Mouse (Mus musculus) bone marrow, adult 2 months (tissue): ENCODE results near the gene Mogs. TPM values are rescaled to one million over a fixed set of nuclear protein-coding genes. Genes with fewer than 3 reads are reported as not detected.

Experiments used
- H3K27ac ChIP-seq: fragments of 200-500 bp; 2 replicates; pipeline ENCODE4 v1.5.1; 2012; ENCODE audit warnings: low read depth, mild to moderate bottlenecking, control low read depth, inconsistent platforms, low read length; ENCODE audit not compliant: control insufficient read depth, poor library complexity, insufficient read depth
- H3K4me1 ChIP-seq: fragments of 200-500 bp; 2 replicates; pipeline ENCODE4 v1.6.1; 2011; ENCODE audit warnings: low read length; ENCODE audit not compliant: control insufficient read depth, insufficient read depth
- H3K4me3 ChIP-seq: fragments of 200-500 bp; replicated peaks from 2 replicates; pipeline ENCODE3; 2011; ENCODE audit warnings: mild to moderate bottlenecking, low read depth, low read length, control low read depth; ENCODE audit not compliant: control insufficient read depth
- CTCF ChIP-seq: fragments of 200-500 bp; IDR thresholded peaks from 2 replicates; pipeline ENCODE4 v1.5.1; 2011; ENCODE audit warnings: low read length, control low read depth; ENCODE audit not compliant: control insufficient read depth, insufficient read depth
- POLR2A ChIP-seq: fragments of 200-500 bp; IDR thresholded peaks from 2 replicates; pipeline ENCODE4 v1.6.1; 2011; ENCODE audit warnings: low read depth, mild to moderate bottlenecking, control low read depth, low read length, borderline replicate concordance; ENCODE audit not compliant: control insufficient read depth
- WGBS: fragments of 180-500 bp; shearing (Covaris S2); methylation state at CpG from one replicate; pipeline ENCODE4 v1.1.7; 2018; 5-methylcytosine and 5-hydroxymethylcytosine counted together
- polyA plus RNA-seq: library from polyadenylated mRNA; stranded (reverse); fragments of >200 nt; gene quantifications from 2 replicates; pipeline ENCODE4 v1.2.4, GENCODE M21; 2011; ENCODE audit warnings: low replicate concordance; ENCODE audit not compliant: missing spikeins, insufficient read depth, insufficient read length

Mogs gene
- polyA plus RNA-seq, 1 experiment = 29.6 TPM

DNA sequence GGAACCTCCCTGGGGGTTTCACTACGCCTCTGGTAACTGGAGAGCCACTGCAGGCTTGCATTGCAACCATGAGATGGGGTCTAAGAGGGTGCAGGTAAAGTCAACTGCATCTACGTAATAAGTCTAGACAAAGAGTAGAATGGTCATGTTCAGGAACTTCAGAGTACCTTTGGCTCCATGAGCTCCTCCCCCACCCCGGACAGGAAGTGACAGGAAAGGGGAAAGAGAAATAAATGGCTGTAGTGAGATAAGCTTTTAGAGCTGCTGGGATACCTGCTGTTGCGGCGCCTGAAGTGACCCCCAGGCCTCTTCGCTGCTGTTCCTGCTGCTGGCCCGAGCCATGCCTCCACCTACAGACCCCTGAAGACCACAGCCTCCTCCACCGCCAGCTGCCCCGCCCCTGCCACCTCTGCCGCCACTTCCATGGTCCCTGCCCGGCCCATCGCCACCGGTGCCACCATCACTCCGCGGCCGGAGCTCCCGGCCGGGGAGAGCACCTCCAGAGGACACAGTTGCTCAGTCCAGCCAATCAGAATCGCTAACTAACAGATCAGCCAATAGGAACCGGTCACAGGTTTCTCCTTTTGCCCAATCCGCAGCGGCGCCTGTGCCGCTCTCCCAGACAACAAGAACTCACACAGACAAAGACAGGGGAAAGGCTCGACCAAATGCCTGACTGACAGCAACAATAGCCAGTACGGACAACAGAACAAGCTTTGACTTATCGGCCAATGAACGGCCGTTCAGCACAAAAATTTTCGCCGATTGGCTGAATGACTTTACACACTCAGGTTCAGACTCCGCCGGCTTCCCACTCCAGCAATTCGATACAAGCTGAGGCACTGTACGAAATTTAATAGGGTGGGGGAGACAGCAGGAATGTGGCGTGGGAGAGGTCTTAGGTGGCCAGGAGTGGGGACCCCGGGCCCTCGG lies 5.9 kb downstream of the Mogs start, which contains the start of gene Wbp1:
TSS of gene Wbp1 (minus strand) at position 630 of the 933 bp plus-strand sequence.
- peaks cover 3% of the 10 kb centered on the region; the same call in 1 of the 2 replicates for H3K4me1 ChIP-seq
- WGBS = 1% methylated on average over 38 of the region's 38 CpGs
- H3K4me3 ChIP-seq = peak within 1 kb of the TSS; percentile 80
- no peak for TF ChIP-seq CTCF
- TF ChIP-seq POLR2A = peak; percentile 96
- peak within 1 kb of the TSS; percentile 89 for H3K27ac ChIP-seq

GRCm38 (mm10) chr6:83121863-83122710 lies 6.8 kb downstream of the Mogs start:
- peak; percentile 10; the same call in 1 of the 2 replicates for TF ChIP-seq POLR2A
- no peak for TF ChIP-seq CTCF
- peak overlapping the region; percentile 62 for H3K4me3 ChIP-seq
- WGBS = 5% methylated on average over 52 of the region's 52 CpGs
- peaks cover 3% of the 10 kb centered on the region; the same call in 1 of the 2 replicates for H3K4me1 ChIP-seq
- peak overlapping the region; percentile 89 for H3K27ac ChIP-seq

DNA sequence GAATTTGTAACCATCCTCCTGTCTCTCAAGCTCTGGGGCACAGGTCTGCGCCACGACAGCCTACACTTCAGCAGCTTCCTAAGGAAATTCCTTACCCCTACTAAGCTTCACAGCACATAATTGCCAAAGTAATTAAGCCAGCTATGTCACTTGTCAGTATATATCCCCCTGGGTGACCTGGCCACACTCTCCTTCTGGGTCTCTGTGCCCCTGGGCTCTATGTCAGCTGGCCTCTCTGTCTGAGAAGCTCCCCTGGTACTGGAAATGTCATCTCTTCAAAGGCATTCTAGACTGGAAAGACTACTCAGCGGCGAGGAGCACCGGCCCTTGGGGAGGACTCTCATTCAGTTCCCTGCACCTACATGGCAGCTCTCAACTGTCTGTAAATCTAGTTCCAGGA lies 7.7 kb downstream of the Mogs start:
- no peak for TF ChIP-seq POLR2A
- TF ChIP-seq CTCF = no peak
- Histone ChIP-seq H3K4me1 (peaks cover 3% of the 10 kb centered on the region; the same call in 1 of the 2 replicates), H3K4me3 (no peak overlapping the region), H3K27ac (no peak overlapping the region)
- WGBS = 98% methylated on average over 5 of the region's 5 CpGs

- Histone ChIP-seq H3K27ac (peak overlapping the region; percentile 80), H3K4me1 (peaks cover under 1% of the 10 kb centered on the region; the same call in 1 of the 2 replicates), H3K4me3 (peak overlapping the region; percentile 89)
- WGBS = under 1% methylated on average over 30 of the region's 30 CpGs
- TF ChIP-seq POLR2A (peak; percentile 73; the same call in 1 of the 2 replicates), CTCF (no peak)
These were observed 9.6 kb downstream of the Mogs start for GRCm38 (mm10) chr6:83124851-83125312.

DNA sequence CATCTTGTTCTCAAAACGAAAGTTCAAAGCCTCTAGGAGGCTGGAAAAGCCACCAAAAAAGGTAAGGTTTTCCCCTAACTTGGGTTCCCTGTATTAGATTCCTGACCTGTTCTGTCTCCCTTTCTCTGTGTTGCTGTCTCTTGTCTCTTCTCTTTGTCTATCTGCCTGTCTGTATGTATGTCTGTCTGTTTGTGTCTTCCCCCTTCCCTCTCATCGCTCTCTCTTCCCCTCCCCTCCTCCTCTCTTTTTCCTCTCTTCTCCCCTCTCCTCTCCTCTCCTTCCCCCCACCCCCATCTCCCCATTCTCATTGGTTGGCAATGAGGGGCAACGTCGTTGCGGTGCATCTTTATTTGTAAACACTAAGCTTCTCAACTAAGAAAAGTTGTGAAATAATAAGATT lies 10.0 kb downstream of the Mogs start, which contains the start of gene Ino80b:
TSS of gene Ino80b (minus strand) at position 101 of the 400 bp plus-strand sequence.
- WGBS = 33% methylated on average over 5 of the region's 5 CpGs
- peak within 1 kb of the TSS; percentile 89 for H3K4me3 ChIP-seq
- no peaks in the 10 kb centered on the region; the same call in 1 of the 2 replicates for H3K4me1 ChIP-seq
- H3K27ac ChIP-seq = peak within 1 kb of the TSS; percentile 80
- no peak for TF ChIP-seq CTCF
- no peak for TF ChIP-seq POLR2A

DNA sequence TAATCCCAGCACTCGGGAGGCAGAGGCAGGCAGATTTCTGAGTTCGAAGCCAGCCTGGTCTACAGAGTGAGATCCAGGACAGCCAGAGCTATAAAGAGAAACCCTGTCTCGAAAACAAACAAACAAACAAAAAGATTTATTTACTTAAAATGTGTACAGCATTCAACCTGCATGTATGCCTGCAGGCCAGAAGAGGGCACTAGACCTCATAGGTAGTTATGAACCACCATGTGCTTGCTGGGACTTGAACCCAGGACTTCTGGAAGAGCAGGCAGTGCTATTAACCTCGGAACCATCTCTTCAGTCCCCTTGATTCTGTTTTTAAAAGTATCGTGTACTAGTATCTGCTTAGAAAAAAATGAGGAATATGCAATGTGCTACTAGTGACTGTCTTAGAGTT lies 12.1 kb downstream of the Mogs start:
- Histone ChIP-seq H3K27ac (no peak overlapping the region), H3K4me3 (no peak overlapping the region), H3K4me1 (peaks cover 2% of the 10 kb centered on the region; the same call in 1 of the 2 replicates)
- 88% methylated on average over 5 of the region's 5 CpGs for WGBS
- TF ChIP-seq CTCF = peak; percentile 25; the same call in 1 of the 2 replicates
- no peak for TF ChIP-seq POLR2A

- Histone ChIP-seq H3K27ac (peak overlapping the region; percentile 43), H3K4me3 (no peak overlapping the region), H3K4me1 (peaks cover 4% of the 10 kb centered on the region; the same call in 1 of the 2 replicates)
- WGBS = 23% methylated on average over 6 of the region's 6 CpGs
- TF ChIP-seq POLR2A = no peak
- TF ChIP-seq CTCF = no peak
These were observed 16.3 kb downstream of the Mogs start for GRCm38 (mm10) chr6:83131469-83132034.
